Mouse (Mus musculus) hindbrain, embryonic 11.5 days (tissue): Measurements from ENCODE around the gene Gm8909. TPM values are rescaled to one million over a fixed set of nuclear protein-coding genes. Genes with fewer than 3 reads are reported as not detected.
A peak's percentile ranks its signal among the peaks of the same experiment; 100 is the strongest.
"Not testable (repeated sequence)": the region's sequence is repeated elsewhere in the genome, so short reads cannot be mapped to it uniquely, and the experiment has no call there.

Experiments
- ATAC-seq: fragments of 200-750 bp; cut with Nextera tagmentation; 2 replicates; pipeline ENCODE4 v1.8.0; 2017; ENCODE audit warnings: mild to moderate bottlenecking, moderate TSS enrichment, moderate library complexity; ENCODE audit not compliant: low FRiP score
- DNase-seq: peaks from one replicate; pipeline ENCODE4 v3.0.0-alpha.2; 2015; ENCODE audit warnings: low spot score
- H3K27ac ChIP-seq: fragments of 300-500 bp; sonication (generic); 2 replicates; pipeline ENCODE4 v1.5.1; 2014; ENCODE audit warnings: mild to moderate bottlenecking, low read depth, low read length
- H3K27me3 ChIP-seq: fragments of 300-500 bp; sonication (generic); 2 replicates; pipeline ENCODE4 v1.6.1; 2014; ENCODE audit warnings: mild to moderate bottlenecking, low read length, moderate library complexity, mixed read lengths; ENCODE audit not compliant: control insufficient read depth, insufficient read depth
- H3K36me3 ChIP-seq: fragments of 300-500 bp; sonication (generic); 2 replicates; pipeline ENCODE4 v1.6.1; 2014; ENCODE audit warnings: mild to moderate bottlenecking, low read length, moderate library complexity, mixed read lengths; ENCODE audit not compliant: control insufficient read depth, insufficient read depth
- H3K4me1 ChIP-seq: fragments of 300-500 bp; sonication (generic); replicated peaks from 2 replicates; pipeline ENCODE4 v1.6.1; 2014; ENCODE audit warnings: low read length, mixed read lengths; ENCODE audit not compliant: control insufficient read depth, insufficient read depth
- H3K4me2 ChIP-seq: fragments of 300-500 bp; sonication (generic); replicated peaks from 2 replicates; pipeline ENCODE4 v1.6.1; 2014; ENCODE audit warnings: mild to moderate bottlenecking, low read depth, low read length
- H3K4me3 ChIP-seq: fragments of 300-500 bp; sonication (generic); 2 replicates; pipeline ENCODE4 v1.5.1; 2014; ENCODE audit warnings: low read depth, low read length
- H3K9ac ChIP-seq: fragments of 300-500 bp; sonication (generic); 2 replicates; pipeline ENCODE4 v1.6.1; 2014; ENCODE audit warnings: low read depth, low read length
- H3K9me3 ChIP-seq: fragments of 300-500 bp; sonication (generic); 2 replicates; pipeline ENCODE4 v1.6.1; 2016; ENCODE audit warnings: low read length; ENCODE audit not compliant: control insufficient read depth
- WGBS: fragments of 180-500 bp; shearing (Covaris S2); extraction: QIAGEN DNeasy Blood & Tissue Kit; methylation state at CpG from one replicate; pipeline ENCODE4 v1.1.7; 2014; 5-methylcytosine and 5-hydroxymethylcytosine counted together
- polyA plus RNA-seq: library from polyadenylated mRNA; unstranded; fragments of >200 nt; fragmentation: Nextera tagmentation; extraction: Ambion mirVana; gene quantifications from 2 replicates; pipeline ENCODE4 v1.2.1, GENCODE M21; 2014

Gm8909 gene
- polyA plus RNA-seq, 1 experiment from 2014 or later = not detected

GRCm38 (mm10) chr17:36128968-36129817 is 39.1 kb downstream of the Gm8909 start, which contains the start of gene Gm7030:
Gene Gm7030 (minus strand): TSS chr17:36129425.
- 28% methylated on average over 24 of the region's 28 CpGs for WGBS
- H3K9ac ChIP-seq, DNase-seq, H3K27me3 ChIP-seq, H3K27ac ChIP-seq, H3K36me3 ChIP-seq, ATAC-seq, H3K4me2 ChIP-seq, H3K4me1 ChIP-seq, H3K9me3 ChIP-seq, H3K4me3 ChIP-seq: not testable (repeated sequence)

- not testable (repeated sequence) for ATAC-seq
Measured at GRCm38 (mm10) chr17:36128525-36128924, 39.8 kb downstream of the Gm8909 start.

GRCm38 (mm10) chr17:36124111-36124510 is 44.2 kb downstream of the Gm8909 start:
- ATAC-seq, H3K36me3 ChIP-seq, H3K4me3 ChIP-seq, H3K9ac ChIP-seq, H3K27me3 ChIP-seq, DNase-seq, H3K27ac ChIP-seq, H3K4me2 ChIP-seq, H3K4me1 ChIP-seq, H3K9me3 ChIP-seq: not testable (repeated sequence)
- WGBS = 73% methylated on average over 3 of the region's 3 CpGs

More at GRCm38 (mm10) chr17:36128525-36128924, 39.8 kb downstream of the Gm8909 start:
- not testable (repeated sequence) for DNase-seq, H3K27me3 ChIP-seq, H3K4me1 ChIP-seq, H3K9me3 ChIP-seq, H3K27ac ChIP-seq, H3K9ac ChIP-seq, H3K4me2 ChIP-seq, H3K36me3 ChIP-seq, H3K4me3 ChIP-seq
- 64% methylated on average over 10 of the region's 13 CpGs for whole genome bisulfite sequencing

- H3K4me2 ChIP-seq, H3K36me3 ChIP-seq, ATAC-seq, H3K27me3 ChIP-seq, H3K9me3 ChIP-seq, H3K4me1 ChIP-seq, H3K27ac ChIP-seq, H3K4me3 ChIP-seq, H3K9ac ChIP-seq: not testable (repeated sequence)
- DNase-seq = peak; percentile 14
- WGBS = 10% methylated on average over 8 of the region's 8 CpGs
Measured at GRCm38 (mm10) chr17:36121352-36122020, 46.9 kb downstream of the Gm8909 start, which contains the start of gene Gm19684. Gene Gm19684 (plus strand): TSS chr17:36121678.

- H3K27me3 ChIP-seq, DNase-seq: not testable (repeated sequence)
- WGBS = 22% methylated on average over 18 of the region's 18 CpGs
Measured at GRCm38 (mm10) chr17:36120839-36121238, 47.5 kb downstream of the Gm8909 start.

GRCm38 (mm10) chr17:36116545-36116944 is 51.8 kb downstream of the Gm8909 start:
- H3K9me3 ChIP-seq, DNase-seq, H3K27me3 ChIP-seq, H3K4me2 ChIP-seq, H3K4me3 ChIP-seq, H3K36me3 ChIP-seq, H3K4me1 ChIP-seq, ATAC-seq, H3K9ac ChIP-seq, H3K27ac ChIP-seq: not testable (repeated sequence)
- WGBS = 24% methylated on average over 3 of the region's 3 CpGs

More at GRCm38 (mm10) chr17:36120839-36121238, 47.5 kb downstream of the Gm8909 start:
- H3K4me3 ChIP-seq, H3K9me3 ChIP-seq, H3K36me3 ChIP-seq, H3K9ac ChIP-seq, H3K4me2 ChIP-seq, H3K27ac ChIP-seq, ATAC-seq, H3K4me1 ChIP-seq: not testable (repeated sequence)

Other genes with a start within 250 kb of the Gm8909 start
- 97.8 and 117 TPM in 2 replicates for gene Abcf1, start 198.8 kb downstream of the Gm8909 start, polyA plus RNA-seq
- gene Gnl1, start 188.7 kb downstream of the Gm8909 start, polyA plus RNA-seq = 28.0 and 29.8 TPM in 2 replicates
- 39.6 and 45.2 TPM in 2 replicates for gene Prr3, start 188.3 kb downstream of the Gm8909 start, polyA plus RNA-seq
- gene H2-T24, start 148.0 kb downstream of the Gm8909 start, polyA plus RNA-seq = 4.1 and 5.9 TPM in 2 replicates
- gene H2-T23, start 135.7 kb downstream of the Gm8909 start, polyA plus RNA-seq = 3.0 and 4.0 TPM in 2 replicates
- gene H2-T22, start 125.8 kb downstream of the Gm8909 start, polyA plus RNA-seq = 7.0 and 8.3 TPM in 2 replicates
- not detected in 2 replicates for gene Gm6034, start 125.6 kb downstream of the Gm8909 start, polyA plus RNA-seq
- gene Gm11127, start 110.2 kb downstream of the Gm8909 start, polyA plus RNA-seq = not detected in 2 replicates
- gene Gm19684, start 46.9 kb downstream of the Gm8909 start, polyA plus RNA-seq = not detected in 2 replicates
- gene Gm7030, start 39.1 kb downstream of the Gm8909 start, polyA plus RNA-seq = not detected in 2 replicates
- gene H2-T3, start 21.8 kb upstream of the Gm8909 start, polyA plus RNA-seq = not detected in 2 replicates
- gene Rpp21, start 89.5 kb upstream of the Gm8909 start, polyA plus RNA-seq = 86.4 and 91.0 TPM in 2 replicates
- 19.5 and 22.3 TPM in 2 replicates for gene Trim39, start 103.7 kb upstream of the Gm8909 start, polyA plus RNA-seq
- gene H2-M10.2, start 118.0 kb upstream of the Gm8909 start, polyA plus RNA-seq = not detected in 2 replicates
- not detected in 2 replicates for gene H2-M10.1, start 157.6 kb upstream of the Gm8909 start, polyA plus RNA-seq
- not detected in 2 replicates for gene H2-M10.3, start 199.9 kb upstream of the Gm8909 start, polyA plus RNA-seq